Mouse (Mus musculus) intestine, embryonic 16.5 days (tissue): ENCODE measurements around the gene Plxna1. TPM values are rescaled to one million over a fixed set of nuclear protein-coding genes. Genes with fewer than 3 reads are reported as not detected.

Experiments used
- ATAC-seq: fragments of 200-750 bp; cut with Nextera tagmentation; 2 replicates; pipeline ENCODE4 v1.8.0; 2017; ENCODE audit warnings: moderate TSS enrichment, moderate library complexity
- H3K27ac ChIP-seq: fragments of 300-500 bp; sonication (generic); 2 replicates; pipeline ENCODE4 v1.5.1; 2014; ENCODE audit warnings: mild to moderate bottlenecking, low read length
- H3K27me3 ChIP-seq: fragments of 300-500 bp; sonication (generic); replicated peaks from 2 replicates; pipeline ENCODE4 v1.6.1; 2014; ENCODE audit warnings: low read length, control low read depth, mixed read lengths; ENCODE audit not compliant: control insufficient read depth, insufficient read depth
- H3K36me3 ChIP-seq: fragments of 300-500 bp; sonication (generic); 2 replicates; pipeline ENCODE4 v1.6.1; 2014; ENCODE audit warnings: low read length, control low read depth; ENCODE audit not compliant: control insufficient read depth, insufficient read depth
- H3K4me1 ChIP-seq: fragments of 300-500 bp; sonication (generic); 2 replicates; pipeline ENCODE4 v1.6.1; 2014; ENCODE audit warnings: low read length, control low read depth, mixed read lengths; ENCODE audit not compliant: control insufficient read depth, insufficient read depth
- H3K4me2 ChIP-seq: fragments of 300-500 bp; sonication (generic); 2 replicates; pipeline ENCODE4 v1.6.1; 2014; ENCODE audit warnings: low read depth, low read length, control low read depth
- H3K4me3 ChIP-seq: fragments of 300-500 bp; sonication (generic); 2 replicates; pipeline ENCODE4 v1.5.1; 2014; ENCODE audit warnings: mild to moderate bottlenecking, low read length
- H3K9ac ChIP-seq: fragments of 300-500 bp; sonication (generic); 2 replicates; pipeline ENCODE4 v1.6.1; 2014; ENCODE audit warnings: low read depth, low read length
- H3K9me3 ChIP-seq: fragments of 300-500 bp; sonication (generic); 2 replicates; pipeline ENCODE4 v1.6.1; 2016; ENCODE audit warnings: low read length, control low read depth; ENCODE audit not compliant: control insufficient read depth
- WGBS: fragments of 180-500 bp; shearing (Covaris S2); extraction: QIAGEN DNeasy Blood & Tissue Kit; methylation state at CpG from one replicate; pipeline ENCODE4 v1.1.7; 2014; 5-methylcytosine and 5-hydroxymethylcytosine counted together
- polyA plus RNA-seq: library from polyadenylated mRNA; unstranded; fragments of >200 nt; fragmentation: Nextera tagmentation; extraction: Ambion mirVana; gene quantifications from 2 replicates; pipeline ENCODE4 v1.2.1, GENCODE M21; 2015

The Plxna1 gene
- polyA plus RNA-seq, 1 experiment from 2014 or later, result 5.4 TPM

DNA sequence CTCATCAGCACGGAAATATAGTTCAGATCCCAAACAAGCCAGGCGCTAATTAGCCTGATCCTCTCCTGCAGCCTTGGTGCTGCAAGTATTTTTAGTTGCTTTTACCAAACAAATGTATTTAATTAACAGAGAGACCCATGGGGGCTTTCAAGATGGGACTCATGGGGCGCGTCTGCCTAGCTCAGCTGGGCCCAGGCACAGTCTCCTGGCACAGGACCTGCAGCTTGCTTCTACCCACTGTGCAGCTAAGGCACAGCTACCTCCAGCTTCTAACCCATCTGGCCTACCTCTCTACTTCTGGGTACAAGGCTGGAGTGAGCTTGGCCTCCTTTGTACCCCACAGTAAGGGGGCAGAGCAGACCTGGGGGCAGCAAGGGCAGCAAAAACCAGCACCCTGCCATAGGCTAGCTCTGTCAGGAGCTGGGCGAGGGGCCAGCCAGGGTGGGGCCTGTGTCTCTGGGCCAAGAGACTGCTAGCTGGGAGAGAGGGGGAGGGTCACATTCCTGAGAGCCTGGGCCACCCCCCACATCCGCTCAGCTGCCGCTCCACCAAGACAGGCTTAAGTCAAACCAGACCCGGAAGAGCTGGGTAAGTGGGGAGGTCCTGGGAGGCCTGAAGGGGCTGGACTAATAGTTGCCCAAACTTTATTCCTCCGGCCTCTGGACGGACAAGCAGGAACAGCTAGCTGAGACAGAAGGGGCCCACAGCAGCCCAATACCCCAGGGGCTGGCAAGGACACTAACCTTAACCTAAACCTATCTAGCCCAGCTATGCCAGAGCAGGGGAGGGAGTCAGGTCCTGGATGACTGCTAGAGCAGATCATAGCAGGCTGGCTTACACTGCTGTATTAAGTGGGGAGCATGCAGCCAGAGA, 17.6 kb downstream of the Plxna1 start:
- no peak overlapping the region for H3K4me3 ChIP-seq
- no peaks in the 10 kb centered on the region for H3K27me3 ChIP-seq
- H3K4me2 ChIP-seq, result peak overlapping the region; percentile 30
- peak overlapping the region; percentile 4; the same call in 1 of the 2 replicates for H3K9ac ChIP-seq
- H3K36me3 ChIP-seq, result peaks cover 12% of the 10 kb centered on the region
- H3K4me1 ChIP-seq, result peaks cover 17% of the 10 kb centered on the region
- H3K9me3 ChIP-seq, result no peaks in the 10 kb centered on the region
- H3K27ac ChIP-seq, result peak overlapping the region; percentile 76
- ATAC-seq, result peak; percentile 88
- WGBS, result 30% methylated on average over 10 of the region's 10 CpGs

DNA sequence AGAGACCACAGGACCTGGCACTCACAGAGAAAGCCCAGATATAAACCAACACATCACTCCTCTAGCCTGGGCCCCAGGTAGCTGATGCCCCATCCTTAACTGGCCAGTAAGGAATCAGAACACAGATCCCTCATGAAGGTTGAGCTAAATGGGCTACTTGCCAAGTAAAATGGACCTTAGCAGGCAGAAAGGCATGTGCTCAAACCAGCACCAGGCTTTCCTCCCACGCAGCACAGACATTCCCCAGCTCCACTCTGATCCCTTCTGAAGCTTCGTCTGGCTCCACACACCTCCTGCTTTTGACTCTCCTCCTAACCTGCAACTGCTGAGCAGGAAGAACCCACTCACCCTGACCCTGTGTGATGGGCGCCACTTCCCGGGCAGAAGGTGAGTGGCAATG, 20.4 kb downstream of the Plxna1 start:
- no peak overlapping the region for H3K4me3 ChIP-seq
- ATAC-seq, result no peak
- no peak overlapping the region for H3K9ac ChIP-seq
- H3K27me3 ChIP-seq, result no peaks in the 10 kb centered on the region
- H3K27ac ChIP-seq, result no peak overlapping the region
- H3K4me2 ChIP-seq, result no peak overlapping the region
- 86% methylated on average over 4 of the region's 4 CpGs for WGBS
- peaks cover 6% of the 10 kb centered on the region for H3K36me3 ChIP-seq
- H3K9me3 ChIP-seq, result no peaks in the 10 kb centered on the region
- peaks cover 17% of the 10 kb centered on the region for H3K4me1 ChIP-seq

- Histone ChIP-seq H3K4me2 (no peak overlapping the region), H3K9ac (no peak overlapping the region), H3K36me3 (peaks cover 10% of the 10 kb centered on the region), H3K9me3 (no peaks in the 10 kb centered on the region), H3K4me3 (no peak overlapping the region), H3K4me1 (no peaks in the 10 kb centered on the region; the same call in 1 of the 2 replicates), H3K27me3 (no peaks in the 10 kb centered on the region), H3K27ac (no peak overlapping the region)
- 85% methylated on average over 2 of the region's 2 CpGs for WGBS
- ATAC-seq, result no peak
Observed at GRCm38 (mm10) chr6:89339447-89339846, 23.0 kb downstream of the Plxna1 start.

DNA sequence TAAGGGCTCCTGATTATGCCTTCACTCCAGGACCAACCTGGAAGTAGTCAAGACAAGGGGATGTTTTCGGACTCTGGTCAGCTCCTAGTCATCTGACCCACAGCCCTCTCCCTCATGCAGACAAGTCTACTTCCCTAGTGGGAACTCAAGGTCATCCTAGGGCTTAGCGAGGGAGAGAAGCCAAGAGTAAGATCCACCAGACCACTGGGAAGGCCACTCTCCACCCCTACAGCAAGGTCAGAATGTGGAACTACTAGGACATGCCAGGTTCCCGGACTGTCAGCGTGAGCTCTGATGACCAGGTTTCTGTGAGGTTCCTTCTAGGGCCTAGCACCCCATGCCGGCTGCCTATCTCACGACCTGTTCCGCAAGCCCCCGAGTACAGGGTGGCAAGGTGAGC, 23.7 kb downstream of the Plxna1 start:
- WGBS, result 89% methylated on average over 8 of the region's 8 CpGs
- Histone ChIP-seq H3K4me3 (no peak overlapping the region), H3K27ac (no peak overlapping the region), H3K9me3 (no peaks in the 10 kb centered on the region), H3K9ac (no peak overlapping the region), H3K27me3 (no peaks in the 10 kb centered on the region), H3K4me1 (no peaks in the 10 kb centered on the region; the same call in 1 of the 2 replicates), H3K36me3 (peaks cover 12% of the 10 kb centered on the region), H3K4me2 (no peak overlapping the region)
- no peak for ATAC-seq

DNA sequence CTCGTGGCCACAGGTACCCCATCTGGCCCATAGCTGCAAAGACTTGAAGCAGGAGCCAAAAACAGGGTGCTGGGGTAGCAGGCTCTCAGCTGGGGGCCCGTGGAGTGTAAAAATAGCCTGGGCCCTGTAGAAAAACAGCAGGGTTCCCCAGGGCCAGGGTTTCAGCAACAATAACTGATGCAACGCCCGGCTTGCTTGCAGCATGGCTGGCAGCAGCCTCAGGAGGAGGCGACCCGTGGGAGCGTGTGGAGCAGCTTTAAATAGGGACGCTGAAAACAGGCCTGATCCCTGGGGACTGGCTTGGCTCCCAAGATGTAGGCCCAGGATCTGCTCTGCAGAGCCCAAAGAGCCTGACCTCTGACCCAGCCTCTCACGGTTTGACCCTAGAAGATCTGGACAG, 24.8 kb downstream of the Plxna1 start:
- H3K27me3 ChIP-seq, result no peaks in the 10 kb centered on the region
- no peaks in the 10 kb centered on the region; the same call in 1 of the 2 replicates for H3K4me1 ChIP-seq
- H3K27ac ChIP-seq, result no peak overlapping the region
- H3K36me3 ChIP-seq, result peaks cover 15% of the 10 kb centered on the region
- H3K9me3 ChIP-seq, result no peaks in the 10 kb centered on the region
- 92% methylated on average over 9 of the region's 9 CpGs for WGBS
- H3K4me2 ChIP-seq, result no peak overlapping the region
- ATAC-seq, result no peak
- no peak overlapping the region for H3K4me3 ChIP-seq
- H3K9ac ChIP-seq, result no peak overlapping the region

DNA sequence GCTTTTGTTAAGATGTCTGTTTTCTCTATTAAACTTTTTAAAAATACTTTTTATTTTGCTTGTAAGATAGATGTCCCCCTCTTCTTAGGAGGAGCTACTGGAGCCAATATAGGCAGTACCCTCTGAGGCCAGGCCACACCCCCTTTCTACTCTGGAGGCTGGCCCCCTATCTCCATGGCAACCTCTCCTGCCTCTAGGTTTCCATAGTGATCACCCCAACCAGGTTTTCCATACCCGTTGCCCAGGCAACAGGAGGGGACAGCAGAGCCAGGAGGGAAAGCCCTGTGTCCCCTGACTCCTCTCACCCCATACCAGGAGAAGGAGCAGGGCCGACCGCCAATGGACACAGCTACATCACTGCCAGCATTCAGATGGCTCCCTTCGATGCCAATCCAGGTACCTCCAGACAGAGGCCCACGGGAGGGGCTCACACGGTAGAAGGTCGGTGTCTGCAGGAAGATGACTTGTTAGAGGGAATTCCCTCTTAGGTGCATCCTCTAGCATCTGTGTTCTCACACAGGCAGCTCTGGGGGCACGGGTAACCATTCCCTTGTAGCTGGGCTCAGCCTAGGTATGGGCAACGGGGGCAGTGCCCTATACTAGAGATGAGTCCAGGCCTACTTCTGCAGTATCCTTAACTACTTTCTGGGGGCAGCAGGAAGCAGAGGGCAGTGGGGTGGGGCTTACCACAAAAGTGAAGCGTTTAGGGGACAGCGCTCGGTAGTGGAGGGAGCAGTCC, 28.3 kb downstream of the Plxna1 start:
- no peak overlapping the region for H3K4me3 ChIP-seq
- H3K9me3 ChIP-seq, result no peaks in the 10 kb centered on the region
- no peaks in the 10 kb centered on the region for H3K4me1 ChIP-seq
- no peak overlapping the region for H3K9ac ChIP-seq
- WGBS, result 76% methylated on average over 12 of the region's 12 CpGs
- H3K27ac ChIP-seq, result no peak overlapping the region
- H3K36me3 ChIP-seq, result peaks cover 25% of the 10 kb centered on the region
- no peak for ATAC-seq
- H3K4me2 ChIP-seq, result no peak overlapping the region
- no peaks in the 10 kb centered on the region for H3K27me3 ChIP-seq

- peaks cover 10% of the 10 kb centered on the region; the same call in 1 of the 2 replicates for H3K4me1 ChIP-seq
- no peak overlapping the region for H3K4me2 ChIP-seq
- no peaks in the 10 kb centered on the region for H3K27me3 ChIP-seq
- WGBS, result 95% methylated on average over 10 of the region's 10 CpGs
- H3K9ac ChIP-seq, result no peak overlapping the region
- H3K4me3 ChIP-seq, result no peak overlapping the region
- ATAC-seq, result no peak
- H3K36me3 ChIP-seq, result peaks cover 25% of the 10 kb centered on the region
- H3K27ac ChIP-seq, result no peak overlapping the region
- H3K9me3 ChIP-seq, result no peaks in the 10 kb centered on the region
Observed at GRCm38 (mm10) chr6:89330957-89331356, 31.5 kb downstream of the Plxna1 start.

- H3K36me3 ChIP-seq, result peaks cover 22% of the 10 kb centered on the region
- 76% methylated on average over 4 of the region's 4 CpGs for WGBS
- H3K27me3 ChIP-seq, result no peaks in the 10 kb centered on the region
- peaks cover 10% of the 10 kb centered on the region; the same call in 1 of the 2 replicates for H3K4me1 ChIP-seq
- H3K9ac ChIP-seq, result no peak overlapping the region
- no peak overlapping the region for H3K27ac ChIP-seq
- H3K4me2 ChIP-seq, result no peak overlapping the region
- no peaks in the 10 kb centered on the region for H3K9me3 ChIP-seq
- H3K4me3 ChIP-seq, result no peak overlapping the region
- peak; percentile 75 for ATAC-seq
Observed at GRCm38 (mm10) chr6:89328634-89329033, 33.8 kb downstream of the Plxna1 start.

DNA sequence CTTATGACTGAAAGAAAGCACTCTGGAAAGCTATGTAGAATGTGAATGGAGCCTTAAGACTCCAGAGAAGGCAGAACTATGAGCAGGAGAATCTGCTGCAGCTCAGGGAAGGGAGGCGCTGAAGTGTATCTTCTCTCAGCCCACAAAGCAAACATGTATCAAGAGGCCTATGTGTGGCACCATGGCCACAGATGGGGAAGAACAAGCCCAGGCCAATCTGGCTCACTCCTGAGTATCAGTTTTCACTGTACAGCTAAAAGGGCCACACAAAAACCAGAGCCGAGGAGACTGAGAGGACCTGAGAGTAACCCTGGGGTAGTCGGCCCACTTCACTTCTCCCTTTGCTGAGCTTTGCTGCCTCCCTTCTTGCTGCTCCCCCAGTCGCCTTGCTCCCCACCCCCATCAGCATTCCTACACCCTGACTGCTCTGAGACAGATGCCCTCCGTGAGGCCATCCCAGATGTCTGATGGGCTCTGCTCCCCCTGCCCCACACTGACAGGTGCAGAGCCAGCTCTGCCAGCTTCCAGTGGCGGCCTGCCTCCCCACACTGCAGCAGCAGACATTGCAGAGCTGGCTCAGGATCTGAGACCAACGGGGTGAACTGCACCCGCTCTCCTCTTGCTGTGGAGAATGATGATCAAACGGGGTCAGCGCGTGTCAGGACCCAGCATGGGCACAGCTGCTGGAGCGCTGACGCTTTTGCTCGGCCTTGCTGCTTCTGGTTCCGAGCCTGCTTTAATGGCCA, 34.5 kb downstream of the Plxna1 start:
- Histone ChIP-seq H3K36me3 (peaks cover 26% of the 10 kb centered on the region), H3K9ac (no peak overlapping the region), H3K9me3 (no peaks in the 10 kb centered on the region), H3K27me3 (no peaks in the 10 kb centered on the region), H3K4me2 (no peak overlapping the region), H3K4me1 (peaks cover 10% of the 10 kb centered on the region; the same call in 1 of the 2 replicates), H3K27ac (no peak overlapping the region), H3K4me3 (no peak overlapping the region)
- WGBS, result 68% methylated on average over 15 of the region's 15 CpGs
- no peak for ATAC-seq
